In the genomic region with DNA sequence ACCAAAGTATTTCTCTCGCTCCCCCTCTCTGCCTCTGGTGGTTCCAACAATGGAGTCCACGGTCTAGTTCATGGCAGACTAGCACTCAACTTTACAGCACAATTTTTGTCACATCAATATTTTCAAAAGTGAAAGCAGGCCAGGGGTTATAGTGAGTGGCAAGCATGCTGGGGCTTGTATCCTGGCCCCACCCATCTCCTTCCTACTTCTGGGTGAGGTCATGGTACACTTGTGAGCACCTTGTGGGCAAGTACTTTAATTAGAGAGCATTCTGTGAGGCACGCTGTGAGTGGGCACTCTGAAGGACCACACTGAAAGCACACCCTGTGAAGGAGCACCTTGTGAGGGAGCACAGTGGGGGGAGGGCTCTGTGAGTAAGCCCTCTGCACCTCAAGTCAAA, we compare ENCODE assay signal across 10 mouse cellular contexts.
DNase-seq lines count a peak whose midpoint lies in the region; ATAC-seq and TF ChIP-seq lines count a peak whose summit lies in the region.
"Had no signal": no experiment of that assay in that cellular context is flagged by ENCODE, and none has a peak within 500 bp of the region (broad histone marks: within the 10 kb centered on the region; RNA-seq: fewer than 3 reads in every experiment).

No protein-coding gene starts in this region.

- WGBS in lung, embryonic 16.5 days: 82% methylated on average over 3 of the region's 3 CpGs
- 51% methylated on average over 3 of the region's 3 CpGs for WGBS in small intestine, adult 2 months
- WGBS in midbrain, embryonic 14.5 days: 96% methylated on average over 3 of the region's 3 CpGs
- 65% methylated on average over 3 of the region's 3 CpGs for WGBS in liver, embryonic 12.5 days (ENCODE audit: insufficient replicate concordance)

- peak; percentile 6 to 28 for DNase-seq in B cell, adult 2 months
- no peak for DNase-seq in midbrain, embryonic 14.5 days
- no peak for DNase-seq in kidney, postnatal 4 days
- DNase-seq: cerebellum, adult 9-10 months; right cerebral cortex, adult 18-20 months had no signal

- peak; percentile 92 for ATAC-seq in lung, embryonic 16.5 days (ENCODE audit: low read depth)
- no peak for ATAC-seq in midbrain, embryonic 14.5 days (ENCODE audit: low FRiP score, low TSS enrichment)
- ATAC-seq in liver, embryonic 12.5 days: no peak

- no peak overlapping the region for H3K4me2 ChIP-seq in lung, embryonic 16.5 days (ENCODE audit: low read depth, low read length)
- no peak overlapping the region for H3K4me2 ChIP-seq in midbrain, embryonic 14.5 days (ENCODE audit: low read length)
- H3K4me2 ChIP-seq in liver, embryonic 12.5 days: no peak overlapping the region
- H3K4me2 ChIP-seq: hindbrain, embryonic 14.5 days had no signal

- H3K27me3 ChIP-seq in lung, embryonic 16.5 days (ENCODE audit: control insufficient read depth, insufficient read depth, low read depth, low read length): no peaks in the 10 kb centered on the region
- H3K27me3 ChIP-seq in small intestine, adult 2 months (ENCODE audit: control insufficient read depth, insufficient read depth, low read length): no peaks in the 10 kb centered on the region
- no peaks in the 10 kb centered on the region for H3K27me3 ChIP-seq in midbrain, embryonic 14.5 days (ENCODE audit: control insufficient read depth, insufficient read depth, low read length)
- 0 out of 2 replicates have a peak, but pooled peaks cover 7% of the 10 kb centered on the region for H3K27me3 ChIP-seq in liver, embryonic 12.5 days (replicated peaks)

- H3K4me3 ChIP-seq in bone marrow macrophage, adult 2 months (ENCODE audit: insufficient read depth, low read length): no peak overlapping the region
- no peak overlapping the region for H3K4me3 ChIP-seq in lung, embryonic 16.5 days (ENCODE audit: low read length)
- no peak overlapping the region for H3K4me3 ChIP-seq in small intestine, adult 2 months (ENCODE audit: low read depth, low read length)
- H3K4me3 ChIP-seq in midbrain, embryonic 14.5 days (replicated peaks; ENCODE audit: low read depth, low read length): no peak overlapping the region
- no peak overlapping the region for H3K4me3 ChIP-seq in liver, embryonic 12.5 days

- no peaks in the 10 kb centered on the region for H3K9me3 ChIP-seq in lung, embryonic 16.5 days (ENCODE audit: control insufficient read depth, low read length)
- no peaks in the 10 kb centered on the region for H3K9me3 ChIP-seq in midbrain, embryonic 14.5 days (ENCODE audit: control insufficient read depth, low read length)
- H3K9me3 ChIP-seq in liver, embryonic 12.5 days (replicated peaks): no peaks in the 10 kb centered on the region

- H3K27ac ChIP-seq in bone marrow macrophage, adult 2 months (ENCODE audit: insufficient read depth, low read depth, low read length): peak overlapping the region; percentile 88
- peak overlapping the region; percentile 72 for H3K27ac ChIP-seq in lung, embryonic 16.5 days (ENCODE audit: low read length)
- H3K27ac ChIP-seq in small intestine, adult 2 months (ENCODE audit: insufficient read depth, low read depth, low read length): peak overlapping the region; percentile 82
- H3K27ac ChIP-seq in midbrain, embryonic 14.5 days (replicated peaks; ENCODE audit: low read depth, low read length): no peak overlapping the region
- no peak overlapping the region for H3K27ac ChIP-seq in liver, embryonic 12.5 days
- H3K27ac ChIP-seq: hindbrain, embryonic 14.5 days had no signal

- TF ChIP-seq CTCF in bone marrow macrophage, adult 2 months (IDR thresholded peaks at IDR 0.05; ENCODE audit: low read depth, low read length): no peak
- TF ChIP-seq CTCF in small intestine, adult 2 months (IDR thresholded peaks at IDR 0.05; ENCODE audit: extremely low read depth, insufficient read length, insufficient replicate concordance, low read depth, low read length): no peak

- H3K9ac ChIP-seq in lung, embryonic 16.5 days (ENCODE audit: low read length): no peak overlapping the region
- no peak overlapping the region for H3K9ac ChIP-seq in midbrain, embryonic 14.5 days (replicated peaks; ENCODE audit: low read length)
- no peak overlapping the region for H3K9ac ChIP-seq in liver, embryonic 12.5 days
- H3K9ac ChIP-seq: hindbrain, embryonic 14.5 days had no signal

- no peaks in the 10 kb centered on the region for H3K36me3 ChIP-seq in lung, embryonic 16.5 days (ENCODE audit: control insufficient read depth, insufficient read depth, low read length)
- H3K36me3 ChIP-seq in small intestine, adult 2 months (ENCODE audit: control insufficient read depth, insufficient read depth, low read length): no peaks in the 10 kb centered on the region
- 0 out of 2 replicates have a peak, but pooled peaks cover under 1% of the 10 kb centered on the region for H3K36me3 ChIP-seq in midbrain, embryonic 14.5 days (ENCODE audit: control insufficient read depth, insufficient read depth, low read length)
- no peaks in the 10 kb centered on the region for H3K36me3 ChIP-seq in liver, embryonic 12.5 days

- peaks cover 73% of the 10 kb centered on the region for H3K4me1 ChIP-seq in bone marrow macrophage, adult 2 months (ENCODE audit: control insufficient read depth, insufficient read depth, low read length)
- H3K4me1 ChIP-seq in lung, embryonic 16.5 days (replicated peaks; ENCODE audit: control insufficient read depth, insufficient read depth, low read length): peaks cover 10% of the 10 kb centered on the region
- peaks cover 34% of the 10 kb centered on the region; the same call in 1 of the 2 replicates for H3K4me1 ChIP-seq in small intestine, adult 2 months (ENCODE audit: control insufficient read depth, insufficient read depth, insufficient read length, low read length)
- no peaks in the 10 kb centered on the region for H3K4me1 ChIP-seq in midbrain, embryonic 14.5 days (ENCODE audit: control insufficient read depth, insufficient read depth, low read length)
- no peaks in the 10 kb centered on the region for H3K4me1 ChIP-seq in liver, embryonic 12.5 days

- TF ChIP-seq POLR2A in bone marrow macrophage, adult 2 months (IDR thresholded peaks at IDR 0.05; ENCODE audit: borderline replicate concordance, low read depth, low read length): no peak
- no peak for TF ChIP-seq POLR2A in small intestine, adult 2 months (IDR thresholded peaks at IDR 0.05; ENCODE audit: low read depth, low read length)

Comparison
In these comparisons a context has a peak if more than half of its experiments do, and no peak if none do; other contexts are left out.
1. DNase-seq: peak in B cell, adult 2 months (2 of 2); none in midbrain, embryonic 14.5 days (single experiment) and kidney, postnatal 4 days (0 of 2).
2. H3K27ac ChIP-seq: peak in bone marrow macrophage, adult 2 months (single experiment), lung, embryonic 16.5 days (single experiment) and small intestine, adult 2 months (single experiment); none in midbrain, embryonic 14.5 days (single experiment) and liver, embryonic 12.5 days (single experiment).